Mouse (Mus musculus) layer of hippocampus, adult 11-12 months (tissue): ENCODE data around the gene Plac9b.
"Not testable (repeated sequence)": the region's sequence is repeated elsewhere in the genome, so short reads cannot be mapped to it uniquely, and the experiment has no call there.

Experiments used
- DNase-seq: peaks from one replicate; pipeline ENCODE4 v3.0.0; 2022; ENCODE audit warnings: low spot score

Plac9b gene

GRCm38 (mm10) chr14:26182380-26182779, at the start of gene Plac9b:
TSS of gene Plac9b (minus strand) at chr14:26182480.
- DNase-seq = not testable (repeated sequence)

GRCm38 (mm10) chr14:26216233-26217000, 34.1 kb upstream of the Plac9b start:
- not testable (repeated sequence) for DNase-seq

GRCm38 (mm10) chr14:26206926-26207247, 24.6 kb upstream of the Plac9b start, which contains the start of gene Tmem254b:
TSS of gene Tmem254b (minus strand) at chr14:26207041.
- not testable (repeated sequence) for DNase-seq

GRCm38 (mm10) chr14:26206197-26206925, 24.1 kb upstream of the Plac9b start:
- not testable (repeated sequence) for DNase-seq

- DNase-seq = not testable (repeated sequence)
Observed at GRCm38 (mm10) chr14:26197851-26198250, 15.6 kb upstream of the Plac9b start.

- not testable (repeated sequence) for DNase-seq
Observed at GRCm38 (mm10) chr14:26188361-26188760, 6.1 kb upstream of the Plac9b start.

- not testable (repeated sequence) for DNase-seq
Observed at GRCm38 (mm10) chr14:26186638-26187037, 4.4 kb upstream of the Plac9b start.

GRCm38 (mm10) chr14:26181660-26182059, 620 bp downstream of the Plac9b start:
- not testable (repeated sequence) for DNase-seq

GRCm38 (mm10) chr14:26175028-26175427, 7.3 kb downstream of the Plac9b start:
- DNase-seq = not testable (repeated sequence)

GRCm38 (mm10) chr14:26173955-26174354, 8.3 kb downstream of the Plac9b start:
- not testable (repeated sequence) for DNase-seq

GRCm38 (mm10) chr14:26165266-26165665, 17.0 kb downstream of the Plac9b start:
- DNase-seq = not testable (repeated sequence)

GRCm38 (mm10) chr14:26162423-26162822, 19.9 kb downstream of the Plac9b start:
- DNase-seq = not testable (repeated sequence)

GRCm38 (mm10) chr14:26161156-26161555, 21.1 kb downstream of the Plac9b start:
- not testable (repeated sequence) for DNase-seq

GRCm38 (mm10) chr14:26156032-26156431, 26.2 kb downstream of the Plac9b start:
- not testable (repeated sequence) for DNase-seq

- not testable (repeated sequence) for DNase-seq
Observed at GRCm38 (mm10) chr14:26147095-26147494, 35.2 kb downstream of the Plac9b start.

- not testable (repeated sequence) for DNase-seq
Observed at GRCm38 (mm10) chr14:26119095-26119494, 63.2 kb downstream of the Plac9b start.

- not testable (repeated sequence) for DNase-seq
Observed at GRCm38 (mm10) chr14:26118550-26119000, 63.7 kb downstream of the Plac9b start.

- DNase-seq = not testable (repeated sequence)
Observed at GRCm38 (mm10) chr14:26118150-26118549, 64.1 kb downstream of the Plac9b start, which contains the start of gene Duxbl2. TSS of gene Duxbl2 (plus strand) at chr14:26118349.
